Mouse (Mus musculus) C2C12 (cell line): ENCODE measurements around the gene Frmd3.

Experiments used
- CEBPB ChIP-seq: IDR thresholded peaks from one replicate; pipeline ENCODE4 v1.6.1; 2011; ENCODE audit warnings: low read depth, mild to moderate bottlenecking, control low read depth, moderate library complexity
- CTCF ChIP-seq: IDR thresholded peaks from one replicate; pipeline ENCODE4 v1.5.1; 2011; ENCODE audit not compliant: control insufficient read depth, insufficient read depth, insufficient read length
- MAX ChIP-seq: IDR thresholded peaks from one replicate; pipeline ENCODE4 v1.6.1; 2011; ENCODE audit warnings: mild to moderate bottlenecking, control low read depth

GRCm38 (mm10) chr4:74110816-74111215, 97.6 kb downstream of the Frmd3 start:
- TF ChIP-seq CEBPB, result no peak
- TF ChIP-seq CTCF, result no peak
- TF ChIP-seq MAX, result no peak
